Mouse (Mus musculus) C2C12 (cell line): ENCODE measurements around the gene Cttnbp2nl.

Experiments
- CTCF ChIP-seq: IDR thresholded peaks from one replicate; pipeline ENCODE4 v1.5.1; 2011; ENCODE audit not compliant: control insufficient read depth, insufficient read depth, insufficient read length
- FOSL1 ChIP-seq: IDR thresholded peaks from one replicate; pipeline ENCODE4 v1.8.0; 2011; ENCODE audit warnings: mild to moderate bottlenecking, low read length; ENCODE audit not compliant: poor library complexity, insufficient read depth, severe bottlenecking
- MYOG ChIP-seq: IDR thresholded peaks from one replicate; pipeline ENCODE4 v1.6.1; 2011; ENCODE audit not compliant: control insufficient read depth, insufficient read length; ENCODE audit errors: extremely low read depth

- TF ChIP-seq CTCF (no peak), FOSL1 (no peak), MYOG (no peak)
Measured at GRCm38 (mm10) chr3:105060992-105061391, 8.0 kb upstream of the Cttnbp2nl start.
